Mouse (Mus musculus) cerebellum, adult 2 months (tissue): ENCODE data around the gene Adgrv1.

ENCODE experiments used
- CTCF ChIP-seq: fragments of 200-500 bp; IDR thresholded peaks from 2 replicates; pipeline ENCODE4 v1.5.1; 2011; ENCODE audit warnings: low read depth, mild to moderate bottlenecking, control low read depth, low read length, moderate library complexity, borderline replicate concordance; ENCODE audit not compliant: insufficient read depth
- POLR2A ChIP-seq: fragments of 200-500 bp; IDR thresholded peaks from 2 replicates; pipeline ENCODE4 v1.6.1; 2011; ENCODE audit warnings: low read length, control low read depth, borderline replicate concordance; ENCODE audit not compliant: insufficient read depth

- no peak for TF ChIP-seq POLR2A
- TF ChIP-seq CTCF, result no peak
Measured at GRCm38 (mm10) chr13:81534916-81535315, 98.0 kb downstream of the Adgrv1 start.
